Mouse (Mus musculus): ENCODE data around the gene Mcm8.

The Mcm8 gene

DNA sequence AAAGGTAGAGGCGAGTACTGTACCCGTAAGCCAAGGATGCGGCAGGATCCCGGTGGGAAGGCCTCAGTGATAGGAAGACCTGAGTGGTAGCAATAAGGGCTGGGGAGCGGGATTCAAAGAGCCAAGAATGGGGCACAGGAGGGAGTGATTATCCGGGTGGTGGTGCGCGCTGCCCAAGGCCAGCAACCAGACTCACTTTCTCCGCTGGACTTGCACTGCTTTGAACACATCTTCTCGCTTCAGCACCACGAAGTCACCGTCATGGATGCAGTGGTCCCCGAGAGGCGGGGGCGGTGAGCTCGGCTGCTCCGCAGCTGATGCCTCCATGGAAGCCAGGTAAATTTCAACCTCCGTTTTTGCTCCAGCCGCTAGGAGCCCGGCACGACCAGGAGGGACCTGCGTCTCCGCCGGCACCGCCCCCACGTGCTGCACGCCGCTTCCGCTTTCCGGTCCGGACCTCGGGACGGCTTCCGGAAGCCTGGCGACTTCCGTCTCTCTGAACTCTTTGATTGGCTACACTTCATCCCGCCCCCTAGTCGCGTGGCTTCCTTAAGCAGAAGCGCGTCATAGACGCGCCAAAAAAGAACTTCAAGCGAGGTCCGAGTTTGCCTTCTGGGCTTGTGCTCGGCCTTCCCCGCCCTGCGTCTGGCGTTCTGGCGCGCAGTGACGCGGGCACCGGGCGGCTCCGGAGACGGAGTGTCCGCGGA, at the start of gene Mcm8, which contains the start of gene Trmt6:
Gene Mcm8, plus strand, starts transcription at position 534 of the 707 bp plus-strand sequence.
Gene Trmt6, minus strand, starts transcription at position 448 of the 707 bp plus-strand sequence.
- DNase-seq, result peak; percentile 94 to 96

DNA sequence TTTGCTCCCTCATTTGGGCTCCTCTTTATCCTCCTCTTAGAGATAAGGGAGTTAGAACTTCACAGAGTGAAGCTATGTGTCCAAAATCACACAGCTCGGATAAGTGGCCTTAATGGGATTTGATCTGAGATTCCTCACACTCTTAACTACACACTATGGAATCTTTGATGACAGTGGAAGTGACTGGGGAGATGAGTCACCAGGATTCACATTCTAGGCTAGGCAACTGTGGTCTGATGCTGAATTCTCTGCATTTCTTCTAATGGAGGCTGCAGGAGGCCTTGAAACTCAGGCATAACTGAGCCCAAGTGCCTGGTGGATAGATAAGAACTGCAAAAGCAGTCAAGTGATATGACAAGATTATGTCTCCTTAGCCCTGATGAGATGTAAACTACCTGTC, 45.1 kb upstream of the Mcm8 start:
- no peak for DNase-seq

DNA sequence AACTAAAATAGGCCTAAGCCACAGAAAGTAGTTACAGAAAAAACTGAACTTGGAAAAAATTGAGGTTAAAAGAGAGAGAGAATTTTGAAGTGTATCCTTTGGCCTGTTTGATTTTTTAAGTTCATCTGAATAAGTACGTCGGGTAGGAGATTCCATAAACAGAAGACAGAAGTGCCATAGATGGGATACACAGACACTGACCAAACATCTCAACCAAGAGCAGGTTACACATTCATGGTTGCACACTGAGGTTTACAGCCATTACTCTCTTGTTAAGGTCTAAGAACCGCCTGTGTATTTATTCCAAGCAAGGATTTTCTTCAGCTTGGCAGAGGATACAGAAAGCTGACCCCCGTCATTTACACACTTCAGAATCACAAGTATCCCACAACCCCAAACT, 35.0 kb upstream of the Mcm8 start, which contains the start of gene Chgb:
Gene Chgb, plus strand, starts transcription at position 301 of the 400 bp plus-strand sequence.
- no peak for DNase-seq

DNA sequence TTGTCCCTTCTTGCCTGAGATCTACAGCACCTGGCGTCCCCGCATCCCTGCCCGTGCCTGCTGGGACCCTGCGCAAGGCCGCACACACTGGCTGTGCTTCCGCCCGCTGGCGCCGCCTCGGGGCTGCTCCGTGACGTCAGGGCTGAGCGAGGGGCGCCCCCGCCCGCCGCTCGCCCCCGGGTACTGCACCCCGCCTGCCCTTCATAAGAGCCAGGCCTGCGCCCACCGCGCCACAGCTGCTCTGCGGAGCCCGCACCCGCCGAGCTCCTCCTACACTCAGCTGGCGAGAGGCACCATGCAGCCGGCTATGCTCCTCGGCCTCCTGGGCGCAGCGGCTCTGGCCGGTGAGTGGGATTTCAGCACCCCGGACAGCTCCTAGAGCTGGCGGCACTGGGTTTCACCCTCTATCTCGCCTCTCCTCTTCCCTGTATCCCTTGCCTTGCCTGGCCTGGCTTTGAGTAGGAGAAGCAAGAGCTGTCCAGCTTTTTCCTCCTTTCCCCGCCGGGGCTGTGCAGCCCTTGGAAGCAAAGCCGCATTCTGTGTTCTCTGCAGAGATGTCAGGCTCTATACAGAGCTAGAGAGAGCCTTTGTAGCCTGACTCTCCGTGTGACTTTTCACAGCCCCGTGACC, 34.4 kb upstream of the Mcm8 start:
- peak; percentile 98 for DNase-seq

DNA sequence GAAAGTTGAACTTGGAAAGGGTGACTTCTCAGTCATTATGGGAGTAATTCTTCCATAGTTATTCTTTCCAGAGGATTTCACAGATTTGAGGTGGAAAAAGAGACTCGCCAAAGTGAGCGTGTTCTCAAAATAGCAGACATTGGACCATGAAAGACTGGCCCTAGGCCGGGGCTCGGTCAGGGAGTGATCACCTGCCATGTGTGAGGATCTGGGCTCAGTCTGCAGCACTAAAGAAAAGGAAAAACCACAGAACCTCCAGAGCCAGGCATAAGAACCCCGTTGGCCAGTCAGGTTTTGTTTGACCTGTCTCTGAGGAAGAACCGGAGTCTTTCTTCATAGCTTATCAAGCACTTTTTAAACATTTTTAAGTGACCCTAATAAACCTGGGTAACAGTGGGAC, 31.9 kb upstream of the Mcm8 start:
- DNase-seq, result no peak

DNA sequence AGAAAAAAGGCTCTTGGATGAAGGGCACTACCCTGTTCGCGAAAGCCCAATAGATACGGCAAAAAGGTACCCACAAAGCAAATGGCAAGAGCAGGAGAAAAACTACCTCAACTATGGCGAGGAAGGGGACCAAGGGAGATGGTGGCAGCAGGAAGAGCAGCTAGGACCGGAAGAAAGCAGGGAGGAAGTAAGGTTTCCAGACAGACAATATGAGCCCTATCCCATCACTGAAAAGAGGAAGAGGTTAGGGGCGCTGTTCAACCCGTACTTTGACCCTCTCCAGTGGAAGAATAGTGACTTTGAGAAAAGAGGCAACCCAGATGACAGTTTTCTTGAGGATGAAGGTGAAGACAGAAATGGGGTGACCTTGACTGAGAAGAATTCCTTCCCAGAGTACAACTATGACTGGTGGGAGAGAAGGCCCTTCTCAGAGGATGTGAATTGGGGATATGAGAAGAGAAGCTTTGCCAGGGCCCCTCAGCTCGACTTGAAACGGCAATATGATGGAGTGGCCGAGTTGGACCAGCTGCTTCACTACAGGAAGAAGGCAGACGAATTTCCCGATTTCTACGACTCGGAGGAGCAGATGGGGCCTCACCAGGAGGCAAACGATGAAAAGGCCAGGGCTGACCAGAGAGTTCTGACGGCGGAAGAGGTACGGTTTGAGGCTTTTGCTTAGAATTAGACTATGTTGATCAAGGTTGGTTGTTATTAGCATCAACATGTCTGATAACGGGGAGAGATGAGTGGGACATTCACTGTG, 22.3 kb upstream of the Mcm8 start:
- no peak for DNase-seq

DNA sequence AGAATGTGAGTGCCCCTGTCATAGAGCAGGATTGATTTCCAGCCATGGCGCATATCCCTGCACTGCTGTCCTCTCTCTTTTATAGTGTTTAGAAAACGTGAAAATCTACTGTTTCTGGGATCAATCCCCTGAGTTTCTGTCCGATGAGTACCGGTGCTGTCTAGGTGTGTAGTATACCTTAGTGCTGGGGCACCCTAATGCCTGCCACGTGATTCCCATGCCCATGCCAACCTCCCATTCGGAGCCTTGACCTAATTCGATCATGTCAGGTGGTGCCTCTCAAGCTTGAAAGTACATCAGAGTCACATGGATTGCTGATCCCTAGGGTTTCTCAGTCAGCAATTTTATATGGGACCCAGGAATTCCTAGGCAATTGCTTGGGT, 21.7 kb upstream of the Mcm8 start:
- no peak for DNase-seq

DNA sequence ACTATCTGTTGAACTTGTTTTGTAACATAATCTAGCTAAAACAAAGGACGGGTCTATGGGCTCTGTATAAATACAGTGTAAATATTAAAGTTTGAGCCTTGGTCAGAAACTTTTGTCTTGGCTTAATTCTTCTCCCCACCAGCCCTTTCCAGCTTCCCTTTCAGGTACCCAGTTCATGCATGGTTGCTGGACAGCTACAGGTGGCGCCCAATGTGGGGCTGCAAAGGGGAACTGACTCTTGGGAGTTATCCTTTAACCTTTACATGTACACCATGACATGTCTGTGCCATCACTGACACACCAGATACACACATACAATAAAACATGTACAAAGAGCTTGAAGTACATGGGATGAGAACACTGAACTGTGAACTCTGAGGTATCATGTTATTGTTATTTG, 13.0 kb upstream of the Mcm8 start:
- no peak for DNase-seq

DNA sequence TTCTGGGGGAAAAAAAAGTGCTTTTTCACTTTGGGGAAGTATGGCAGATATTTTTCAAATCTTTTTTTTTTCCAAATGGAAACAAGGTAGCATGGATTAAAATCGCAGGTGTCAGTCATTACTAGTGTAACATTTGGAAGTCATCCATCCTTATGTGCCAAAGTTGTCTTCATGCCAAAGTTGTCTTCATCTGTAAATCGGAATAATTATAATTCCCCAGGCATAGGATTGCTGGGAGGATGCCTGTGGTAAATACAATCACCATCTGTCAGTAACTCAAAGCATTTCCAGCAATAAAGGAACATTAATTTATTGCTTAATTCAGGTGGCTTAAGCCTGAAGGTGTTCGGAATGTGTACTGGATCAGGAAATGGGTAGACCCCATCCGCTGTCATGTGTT, 25.1 kb downstream of the Mcm8 start:
- DNase-seq, result no peak

DNA sequence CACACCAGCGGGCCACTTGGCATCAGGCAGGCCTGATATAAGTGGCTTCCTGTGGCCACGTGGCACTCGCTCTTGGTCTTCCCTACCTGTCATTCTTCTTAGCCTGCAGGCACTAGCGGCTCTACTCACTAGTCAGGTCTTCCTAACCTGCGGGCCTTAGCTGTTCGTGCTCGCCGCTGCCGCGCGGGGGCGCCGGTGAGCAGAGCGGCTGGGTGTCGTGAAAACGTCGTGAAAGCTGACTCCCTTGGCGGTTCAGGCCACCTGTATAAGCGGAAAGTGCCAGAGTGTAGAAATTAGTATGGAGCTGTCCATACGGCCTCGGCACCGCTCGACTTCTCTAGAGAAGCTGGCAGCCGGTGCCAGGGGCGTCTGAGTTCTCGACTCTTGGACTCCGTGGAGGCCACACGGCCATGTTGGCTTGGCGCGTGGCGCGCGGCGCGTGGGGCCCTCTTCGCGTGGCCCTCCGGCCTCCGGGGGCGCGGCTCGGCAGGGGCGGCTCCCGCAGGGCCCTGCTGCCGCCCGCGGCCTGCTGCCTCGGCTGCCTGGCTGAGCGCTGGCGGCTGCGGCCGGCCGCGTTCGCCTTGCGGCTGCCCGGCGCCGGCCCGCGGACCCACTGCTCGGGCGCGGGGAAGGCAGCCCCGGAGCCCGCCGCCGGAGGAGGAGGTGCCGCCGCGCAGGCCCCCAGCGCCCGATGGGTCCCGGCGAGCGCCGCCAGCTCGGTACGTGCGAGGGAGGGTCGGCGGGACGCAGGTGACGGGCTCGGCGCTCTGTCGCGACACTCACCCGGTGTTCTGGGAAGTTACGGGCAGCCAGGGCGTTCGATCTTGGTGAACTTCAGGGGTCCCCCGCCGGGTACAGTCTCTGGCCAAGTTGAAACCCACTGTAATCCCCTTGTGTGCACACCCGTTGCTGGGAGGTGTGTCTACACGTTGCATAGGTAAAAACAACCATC, 30.7 kb downstream of the Mcm8 start, which contains the start of gene Crls1:
Gene Crls1, plus strand, starts transcription at position 260 of the 952 bp plus-strand sequence.
- peak; percentile 95 for DNase-seq

DNA sequence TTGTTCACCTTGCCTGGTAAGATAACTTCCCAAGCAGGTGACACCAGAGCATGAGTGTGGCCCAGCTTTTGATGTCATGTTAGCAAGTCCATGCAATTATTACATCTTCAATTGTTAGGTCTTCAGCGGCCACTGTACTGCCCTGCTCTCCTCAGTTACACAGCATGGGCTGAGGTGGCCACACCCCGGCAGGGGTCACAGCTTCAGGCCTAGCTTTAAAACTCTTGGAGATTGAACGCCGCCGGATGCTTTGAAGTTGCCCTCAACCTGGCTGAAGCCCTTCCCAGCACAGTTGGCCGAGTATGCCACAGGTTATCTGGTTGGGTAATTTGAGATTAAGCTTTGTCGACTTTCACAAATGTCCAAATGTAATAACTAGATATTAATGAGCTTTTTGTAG, 31.6 kb downstream of the Mcm8 start:
- peak; percentile 24 to 49 for DNase-seq

DNA sequence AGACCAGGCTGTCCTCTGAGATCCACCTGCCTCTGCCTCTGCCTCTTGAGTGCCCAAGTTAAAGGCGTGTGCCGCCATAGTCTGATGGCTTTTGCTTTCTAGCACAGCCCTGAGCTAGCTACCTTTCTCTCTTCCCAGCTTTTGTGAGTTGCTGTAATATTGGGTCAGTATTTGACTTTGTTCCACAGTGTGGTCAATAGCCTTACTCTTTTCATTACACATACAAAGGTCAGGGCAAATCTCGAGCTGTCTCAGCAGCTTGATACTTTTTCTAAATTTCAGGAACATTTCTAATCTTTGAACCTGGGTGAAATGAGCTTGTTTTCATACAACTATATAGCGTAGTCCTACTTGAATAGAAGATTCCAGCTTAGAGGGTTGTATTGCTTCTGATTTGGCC, 32.4 kb downstream of the Mcm8 start:
- DNase-seq, result no peak

DNA sequence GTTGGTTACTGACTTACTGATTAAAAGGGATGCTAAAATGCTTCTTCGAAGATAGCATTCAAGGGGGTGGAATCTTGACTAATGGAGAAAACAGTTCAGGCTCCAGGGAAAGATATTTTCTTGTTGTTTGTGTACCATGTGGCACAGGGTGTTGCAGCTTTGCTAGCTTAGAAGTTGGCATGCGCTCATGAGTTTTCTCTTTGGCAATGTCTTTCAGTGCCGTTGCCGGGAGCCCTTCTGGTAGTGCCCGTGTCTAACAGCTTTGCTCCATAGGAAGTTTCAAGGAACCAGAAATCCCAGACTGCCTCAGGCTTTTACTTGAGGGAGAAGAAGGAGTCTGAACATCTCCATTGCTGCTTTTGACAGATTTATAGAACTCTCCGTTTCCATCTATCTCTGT, 33.2 kb downstream of the Mcm8 start:
- DNase-seq, result no peak

DNA sequence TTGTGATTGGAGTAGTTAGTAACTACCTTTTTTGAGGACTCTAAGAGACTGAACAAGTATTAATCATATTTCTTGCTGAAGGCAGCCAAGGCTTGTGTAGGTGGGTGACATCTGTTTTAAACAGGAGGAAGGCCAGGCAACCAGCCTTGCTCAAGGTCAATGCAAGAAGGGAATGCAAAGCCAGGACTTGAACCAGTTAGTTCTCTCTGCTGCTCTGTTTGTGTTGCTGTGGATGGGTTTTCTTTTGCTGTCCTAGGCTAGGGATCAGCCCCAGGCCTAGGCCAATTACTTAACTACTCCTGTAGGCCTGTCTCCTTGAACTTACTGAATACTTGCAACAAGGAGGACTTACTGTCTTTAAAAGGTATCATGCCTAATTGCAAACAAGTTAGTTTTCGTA, 37.1 kb downstream of the Mcm8 start:
- DNase-seq, result no peak

DNA sequence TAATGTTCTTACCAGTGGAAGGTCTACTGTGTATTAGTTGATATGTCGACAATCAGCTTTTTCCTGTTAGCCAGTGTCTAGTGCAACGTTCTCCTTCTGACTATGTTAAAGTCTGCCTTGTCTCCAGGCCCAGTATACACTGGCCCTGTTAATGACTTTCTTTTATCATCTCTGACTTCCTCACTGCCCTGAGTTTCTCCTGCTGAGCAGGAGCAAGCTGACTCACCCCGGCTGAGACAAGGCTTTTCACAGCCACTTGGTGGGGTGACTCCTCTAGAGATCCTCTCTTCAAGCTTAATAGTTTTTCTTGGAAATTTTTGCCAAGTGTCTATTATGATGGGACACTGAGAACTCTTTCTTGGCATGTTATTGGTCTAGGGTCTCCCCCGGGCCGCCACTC, 40.4 kb downstream of the Mcm8 start:
- no peak for DNase-seq

DNA sequence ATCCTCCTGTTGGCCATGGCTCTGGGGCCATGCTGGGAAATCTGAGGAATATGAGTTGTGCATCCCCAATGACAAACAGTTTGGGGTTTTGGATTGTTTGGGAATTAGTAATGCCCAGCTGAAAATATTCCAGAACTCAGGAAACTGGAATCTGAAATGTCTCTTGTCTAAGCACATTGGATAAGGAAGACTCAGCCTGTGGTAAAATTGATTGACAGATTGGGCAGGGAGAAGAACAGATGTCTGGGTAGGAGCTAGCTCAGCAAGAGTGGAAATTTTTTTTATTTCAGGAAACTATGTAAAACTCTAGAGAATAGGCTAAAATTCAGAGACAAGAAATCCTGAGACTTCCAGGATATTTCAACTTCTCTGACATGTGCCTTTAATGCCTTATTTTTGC, 44.5 kb downstream of the Mcm8 start:
- no peak for DNase-seq

DNA sequence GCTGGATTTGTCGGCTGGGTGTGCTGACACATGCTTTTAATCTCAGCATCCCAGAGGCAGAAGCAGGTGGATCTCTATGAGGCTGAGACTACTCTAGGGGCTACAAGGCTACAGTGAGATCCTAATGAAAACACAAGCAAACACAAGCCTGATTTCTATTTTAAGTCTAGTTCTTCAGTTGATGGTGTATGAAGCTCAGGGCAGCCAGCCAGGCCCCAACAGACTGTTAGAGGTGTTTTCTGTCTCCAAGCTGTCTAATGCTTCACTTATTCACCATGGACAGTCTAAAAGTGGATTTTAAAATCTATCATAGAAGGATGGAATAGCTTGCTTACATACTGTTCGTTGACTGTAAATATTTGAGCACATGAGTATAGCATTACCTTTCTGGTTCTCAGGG, 45.5 kb downstream of the Mcm8 start:
- no peak for DNase-seq

DNA sequence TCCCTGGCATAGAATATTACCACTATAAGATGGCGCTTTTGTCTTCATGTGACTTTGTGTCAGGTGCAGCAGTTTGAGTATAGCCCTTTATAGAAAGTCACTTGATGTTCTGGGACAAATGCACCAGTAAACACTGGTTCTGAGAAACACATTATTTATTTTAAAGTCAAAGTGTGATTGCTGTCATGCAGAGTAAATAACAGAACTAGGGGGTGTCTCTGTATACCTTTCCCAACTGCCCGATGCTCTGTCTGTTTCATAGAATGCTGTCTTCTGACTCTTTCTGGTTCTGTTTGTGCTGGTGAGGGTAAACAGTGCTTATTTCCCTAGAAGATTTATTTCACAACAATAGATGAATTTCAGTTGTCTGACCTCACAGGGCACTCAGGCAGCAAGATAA, 47.4 kb downstream of the Mcm8 start:
- no peak for DNase-seq

DNA sequence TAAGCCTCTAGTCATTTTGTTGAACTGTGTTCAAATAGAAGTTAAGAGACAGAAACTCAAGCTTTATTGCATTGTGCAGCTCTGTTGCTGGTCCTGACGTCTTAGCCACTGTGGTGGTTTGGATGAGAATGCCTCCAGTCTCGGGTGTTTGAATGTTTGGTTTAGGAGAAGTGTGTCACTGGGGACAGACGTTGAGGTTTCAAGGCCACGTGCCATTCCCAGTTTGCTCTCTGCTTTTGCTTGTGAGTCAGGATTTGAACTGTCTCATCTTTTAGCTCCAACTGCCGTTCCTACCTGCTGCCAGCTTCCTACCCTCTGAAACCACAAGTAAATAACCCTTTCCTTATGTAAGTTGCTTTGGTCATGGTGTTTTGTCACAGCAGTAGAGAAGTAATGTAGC, 51.6 kb downstream of the Mcm8 start:
- DNase-seq, result no peak

DNA sequence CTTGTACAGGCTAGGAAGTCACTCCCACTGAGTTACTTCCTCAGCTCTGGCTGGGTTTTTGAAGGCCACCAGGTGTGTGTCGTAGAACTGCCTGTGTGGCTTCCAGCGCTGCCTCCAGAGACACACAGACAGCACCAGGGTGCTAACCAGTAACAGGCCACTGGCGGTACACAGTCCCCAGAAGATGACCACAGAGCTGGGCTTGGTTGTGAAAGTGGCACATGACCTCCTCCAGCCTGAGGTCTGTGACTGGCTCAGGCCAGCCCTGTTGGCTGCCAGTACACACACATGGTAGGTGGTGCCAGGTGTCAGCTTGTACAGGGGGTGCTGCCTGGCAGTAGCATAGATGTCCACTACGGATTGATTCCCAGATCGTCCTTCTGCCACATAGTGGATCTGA, 53.7 kb downstream of the Mcm8 start:
- DNase-seq, result no peak

DNA sequence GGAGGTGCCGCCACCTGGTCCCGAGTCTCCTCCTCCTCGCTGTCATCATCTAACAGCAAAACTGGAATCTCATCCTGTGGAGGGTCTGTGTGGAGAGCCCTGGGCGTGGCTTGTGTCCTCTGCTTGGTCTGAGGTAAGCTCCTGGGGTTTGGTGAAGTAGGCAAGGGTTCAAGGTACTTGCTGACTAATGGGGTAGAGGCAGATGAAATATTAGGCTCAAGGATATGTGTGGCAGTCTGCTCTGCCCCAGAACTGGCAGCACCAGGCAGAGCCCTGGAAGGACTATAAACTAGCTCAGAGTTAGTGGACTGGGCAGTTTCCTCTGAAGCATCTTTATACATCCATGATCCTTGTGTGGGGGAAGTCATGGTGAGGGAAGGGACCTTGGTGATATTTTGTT, 54.3 kb downstream of the Mcm8 start:
- DNase-seq, result no peak

DNA sequence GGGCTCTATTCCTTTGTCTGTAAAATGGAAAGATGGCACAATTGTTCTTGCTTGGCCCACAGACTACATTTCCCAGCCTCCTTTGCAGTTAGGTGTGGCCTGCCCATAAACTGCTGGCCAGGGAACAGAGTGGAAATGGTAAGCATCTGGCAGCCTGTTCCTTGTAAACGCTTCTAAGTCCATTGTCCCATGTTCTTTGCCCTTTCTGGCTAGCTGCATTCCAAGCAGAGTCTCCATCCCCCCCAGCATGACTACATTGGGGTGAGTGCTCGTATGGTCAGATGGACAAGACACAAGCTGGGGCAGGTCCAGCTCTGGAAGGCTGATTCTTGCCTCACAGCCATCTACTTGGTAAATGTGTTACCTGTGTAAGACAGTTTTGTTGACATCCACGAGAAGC, 55.7 kb downstream of the Mcm8 start:
- peak; percentile 5 to 42 for DNase-seq

Data from kidney, postnatal 4 days (tissue).